Mouse (Mus musculus): ENCODE results near the gene Fer1l4.

The Fer1l4 gene

GRCm38 (mm10) chr2:156052816-156053215 is at the start of gene Fer1l4:
Gene Fer1l4, minus strand, starts transcription at chr2:156052947.
- TF ChIP-seq GATA4 (IDR thresholded peaks at IDR 0.05; ENCODE audit: insufficient replicate concordance, low read length): no peak

GRCm38 (mm10) chr2:156091926-156092325 is 39.2 kb upstream of the Fer1l4 start:
- TF ChIP-seq GATA4 (IDR thresholded peaks at IDR 0.05; ENCODE audit: insufficient replicate concordance, low read length): no peak

- TF ChIP-seq GATA4 (IDR thresholded peaks at IDR 0.05; ENCODE audit: insufficient replicate concordance, low read length): no peak
These were observed 37.1 kb upstream of the Fer1l4 start for GRCm38 (mm10) chr2:156089799-156090198.

- TF ChIP-seq GATA4 (IDR thresholded peaks at IDR 0.05; ENCODE audit: insufficient replicate concordance, low read length): no peak
These were observed 34.8 kb upstream of the Fer1l4 start for GRCm38 (mm10) chr2:156087391-156088110.

- TF ChIP-seq GATA4 (IDR thresholded peaks at IDR 0.05; ENCODE audit: insufficient replicate concordance, low read length): no peak
These were observed 31.8 kb upstream of the Fer1l4 start for GRCm38 (mm10) chr2:156084541-156084940.

- no peak for TF ChIP-seq GATA4 (IDR thresholded peaks at IDR 0.05; ENCODE audit: insufficient replicate concordance, low read length)
These were observed 27.6 kb upstream of the Fer1l4 start for GRCm38 (mm10) chr2:156080391-156080790.

GRCm38 (mm10) chr2:156079674-156080073 is 26.9 kb upstream of the Fer1l4 start:
- TF ChIP-seq GATA4 (IDR thresholded peaks at IDR 0.05; ENCODE audit: insufficient replicate concordance, low read length): no peak

- no peak for TF ChIP-seq GATA4 (IDR thresholded peaks at IDR 0.05; ENCODE audit: insufficient replicate concordance, low read length)
These were observed 26.4 kb upstream of the Fer1l4 start for GRCm38 (mm10) chr2:156079183-156079560.

GRCm38 (mm10) chr2:156078421-156079182 is 25.9 kb upstream of the Fer1l4 start:
- TF ChIP-seq GATA4 (IDR thresholded peaks at IDR 0.05; ENCODE audit: insufficient replicate concordance, low read length): no peak

- no peak for TF ChIP-seq GATA4 (IDR thresholded peaks at IDR 0.05; ENCODE audit: insufficient replicate concordance, low read length)
These were observed 24.7 kb upstream of the Fer1l4 start for GRCm38 (mm10) chr2:156077461-156077860.

- TF ChIP-seq GATA4 (IDR thresholded peaks at IDR 0.05; ENCODE audit: insufficient replicate concordance, low read length): no peak
These were observed 21.0 kb upstream of the Fer1l4 start for GRCm38 (mm10) chr2:156073725-156074124.

- TF ChIP-seq GATA4 (IDR thresholded peaks at IDR 0.05; ENCODE audit: insufficient replicate concordance, low read length): no peak
These were observed 18.5 kb upstream of the Fer1l4 start for GRCm38 (mm10) chr2:156071236-156071635.

- no peak for TF ChIP-seq GATA4 (IDR thresholded peaks at IDR 0.05; ENCODE audit: insufficient replicate concordance, low read length)
These were observed 15.2 kb upstream of the Fer1l4 start for GRCm38 (mm10) chr2:156067916-156068315.

GRCm38 (mm10) chr2:156066126-156066525 is 13.4 kb upstream of the Fer1l4 start:
- no peak for TF ChIP-seq GATA4 (IDR thresholded peaks at IDR 0.05; ENCODE audit: insufficient replicate concordance, low read length)

GRCm38 (mm10) chr2:156065099-156066041 is 12.6 kb upstream of the Fer1l4 start, which contains the start of gene Spag4:
Gene Spag4, plus strand, starts transcription at chr2:156065175.
- TF ChIP-seq GATA4 (IDR thresholded peaks at IDR 0.05; ENCODE audit: insufficient replicate concordance, low read length): no peak

All from liver, adult (tissue).